Mouse (Mus musculus) kidney, postnatal 0 days (tissue): ENCODE results near the gene Lyl1. TPM values are rescaled to one million over a fixed set of nuclear protein-coding genes. Genes with fewer than 3 reads are reported as not detected.
A peak's percentile ranks its signal among the peaks of the same experiment; 100 is the strongest.

Source experiments
- ATAC-seq: fragments of 200-750 bp; cut with Nextera tagmentation; replicated peaks from 2 replicates; pipeline ENCODE4 v1.8.0; 2017; ENCODE audit warnings: low read depth, moderate number of reproducible peaks, moderate TSS enrichment, moderate library complexity; ENCODE audit not compliant: low FRiP score
- DNase-seq: peaks from one replicate; pipeline ENCODE4 v3.0.0-alpha.2; 2016; ENCODE audit warnings: low spot score
- H3K27ac ChIP-seq: fragments of 300-500 bp; sonication (generic); 2 replicates; pipeline ENCODE4 v1.5.1; 2014; ENCODE audit warnings: mild to moderate bottlenecking
- H3K27me3 ChIP-seq: fragments of 300-500 bp; sonication (generic); 2 replicates; pipeline ENCODE4 v1.6.1; 2014; ENCODE audit warnings: low read length, mixed read lengths; ENCODE audit not compliant: insufficient read depth
- H3K36me3 ChIP-seq: fragments of 300-500 bp; sonication (generic); 2 replicates; pipeline ENCODE4 v1.6.1; 2014; ENCODE audit warnings: low read length, mixed read lengths; ENCODE audit not compliant: insufficient read depth
- H3K4me1 ChIP-seq: fragments of 300-500 bp; sonication (generic); replicated peaks from 2 replicates; pipeline ENCODE4 v1.6.1; 2014; ENCODE audit warnings: antibody characterized with exemption, low read length, mixed read lengths; ENCODE audit not compliant: insufficient read depth
- H3K4me2 ChIP-seq: fragments of 300-500 bp; sonication (generic); 2 replicates; pipeline ENCODE4 v1.6.1; 2014; ENCODE audit warnings: mild to moderate bottlenecking, low read length, moderate library complexity, mixed read lengths
- H3K4me3 ChIP-seq: fragments of 300-500 bp; sonication (generic); replicated peaks from 2 replicates; pipeline ENCODE4 v1.5.1; 2014; ENCODE audit warnings: low read depth, low read length
- H3K9ac ChIP-seq: fragments of 300-500 bp; sonication (generic); 2 replicates; pipeline ENCODE4 v1.6.1; 2014; ENCODE audit warnings: low read depth, low read length
- H3K9me3 ChIP-seq: fragments of 300-500 bp; sonication (generic); replicated peaks from 2 replicates; pipeline ENCODE4 v1.6.1; 2016; ENCODE audit warnings: low read length, inconsistent platforms, mixed read lengths
- CTCF ChIP-seq: IDR thresholded peaks from 2 replicates; pipeline ENCODE4 v1.5.1; 2016; ENCODE audit warnings: antibody characterized with exemption, low read depth, mild to moderate bottlenecking, moderate library complexity
- WGBS: fragments of 180-500 bp; shearing (Covaris S2); extraction: QIAGEN DNeasy Blood & Tissue Kit; methylation state at CpG from one replicate; pipeline ENCODE4 v1.1.7; 2014; 5-methylcytosine and 5-hydroxymethylcytosine counted together
- polyA plus RNA-seq: library from polyadenylated mRNA; unstranded; fragments of >200 nt; fragmentation: Nextera tagmentation; extraction: Ambion mirVana; gene quantifications from 2 replicates; pipeline ENCODE4 v1.2.1, GENCODE M21; 2015

Gene Lyl1
- polyA plus RNA-seq, 1 experiment from 2014 or later, result 6.1 TPM

DNA sequence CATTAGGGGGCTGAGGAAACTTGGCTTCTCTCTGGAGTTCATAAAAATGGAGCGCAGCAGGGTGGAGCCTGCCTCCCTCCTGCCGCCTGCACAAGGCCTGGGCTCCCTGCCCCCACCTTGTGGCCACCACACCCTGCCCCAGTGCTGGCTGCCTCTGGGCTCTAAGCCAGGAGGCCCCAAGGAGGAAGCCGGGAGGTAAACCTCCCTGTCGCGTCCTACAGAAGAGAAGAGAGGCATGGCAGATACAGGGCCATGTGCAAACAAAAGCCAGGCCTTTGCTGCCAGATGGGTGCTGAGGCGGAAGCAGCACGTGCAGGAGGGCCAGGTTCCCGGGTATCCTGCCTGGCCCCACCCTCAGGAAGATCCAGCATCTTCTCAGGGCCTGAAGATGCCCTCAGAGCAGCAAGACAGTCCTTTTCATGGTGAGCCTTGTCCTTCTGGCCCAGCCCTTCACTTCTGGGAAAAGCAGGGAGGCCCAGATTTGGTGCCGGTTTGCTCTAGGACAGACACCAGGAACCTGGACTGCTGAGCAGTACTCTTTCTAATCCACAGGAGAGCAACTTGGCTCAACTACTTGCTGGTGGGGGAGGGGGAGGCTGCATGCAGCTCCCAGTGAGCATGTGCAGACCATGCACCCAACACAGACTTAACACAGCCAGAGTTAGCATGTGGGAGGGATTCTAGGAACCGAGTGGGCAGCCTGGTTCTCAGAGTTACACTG lies 21.8 kb downstream of the Lyl1 start, which contains the start of gene G430095P16Rik:
Gene G430095P16Rik (plus strand): TSS at position 158 of the 721 bp plus-strand sequence.
- peak; percentile 51; the same call in 1 of the 2 replicates for TF ChIP-seq CTCF
- WGBS, result 23% methylated on average over 10 of the region's 10 CpGs
- DNase-seq, result peak; percentile 67
- peak within 1 kb of the TSS; percentile 1; the same call in 1 of the 2 replicates for H3K4me2 ChIP-seq
- H3K4me3 ChIP-seq, result no peak within 1 kb of the TSS
- H3K4me1 ChIP-seq, result peaks cover 26% of the 10 kb centered on the region
- no peaks in the 10 kb centered on the region for H3K27me3 ChIP-seq
- no peak within 1 kb of the TSS for H3K9ac ChIP-seq
- no peaks in the 10 kb centered on the region for H3K36me3 ChIP-seq
- H3K9me3 ChIP-seq, result no peaks in the 10 kb centered on the region
- peak; percentile 64; the same call in 1 of the 2 replicates for ATAC-seq
- H3K27ac ChIP-seq, result peak within 1 kb of the TSS; percentile 65

DNA sequence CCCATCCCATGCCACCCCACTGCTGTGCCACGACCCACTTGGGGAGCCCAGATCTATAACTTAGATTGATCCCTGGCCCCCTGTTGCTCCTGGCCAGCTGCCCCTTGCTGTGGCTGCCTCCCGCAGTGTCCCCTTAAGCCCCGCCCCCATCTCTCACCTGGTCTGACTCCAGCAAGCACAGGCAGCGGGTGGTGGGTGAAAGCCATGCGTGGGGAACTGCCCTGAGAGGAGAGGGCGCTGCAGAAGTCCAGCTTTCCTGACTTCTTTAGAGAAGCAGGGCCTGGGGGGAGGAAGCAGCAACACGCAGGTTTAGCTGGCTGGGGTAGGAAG lies 22.3 kb downstream of the Lyl1 start:
- no peak for TF ChIP-seq CTCF
- H3K9me3 ChIP-seq, result no peaks in the 10 kb centered on the region
- DNase-seq (no peak), ATAC-seq (no peak)
- no peaks in the 10 kb centered on the region for H3K36me3 ChIP-seq
- H3K4me1 ChIP-seq, result peaks cover 26% of the 10 kb centered on the region
- no peak overlapping the region for H3K4me3 ChIP-seq
- H3K27me3 ChIP-seq, result no peaks in the 10 kb centered on the region
- WGBS, result 22% methylated on average over 7 of the region's 7 CpGs
- H3K4me2 ChIP-seq, result no peak overlapping the region
- peak overlapping the region; percentile 65 for H3K27ac ChIP-seq
- no peak overlapping the region for H3K9ac ChIP-seq

DNA sequence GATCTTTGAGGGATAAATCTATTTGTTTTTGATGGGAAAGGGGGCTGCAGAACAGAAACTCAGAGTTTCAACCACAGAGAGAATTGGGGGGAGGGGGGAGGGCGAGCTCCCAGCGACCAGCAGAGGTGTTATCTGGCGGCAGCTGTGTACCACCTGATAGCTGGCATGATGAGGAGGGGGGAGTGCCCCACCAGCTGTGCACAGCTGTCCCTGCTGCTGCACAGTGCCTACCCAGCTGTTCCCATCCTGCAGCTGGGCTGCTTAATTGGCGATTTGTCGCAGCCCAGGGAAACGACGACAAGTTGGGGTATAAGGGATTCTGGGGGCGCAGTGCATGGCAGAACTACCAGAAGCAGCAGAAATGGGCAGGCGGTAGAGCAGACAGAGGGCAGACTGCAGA lies 23.4 kb downstream of the Lyl1 start:
- Histone ChIP-seq H3K27me3 (no peaks in the 10 kb centered on the region), H3K27ac (no peak overlapping the region), H3K9me3 (no peaks in the 10 kb centered on the region), H3K9ac (no peak overlapping the region), H3K4me3 (no peak overlapping the region), H3K4me1 (peaks cover 26% of the 10 kb centered on the region), H3K36me3 (no peaks in the 10 kb centered on the region), H3K4me2 (no peak overlapping the region)
- no peak for ATAC-seq
- TF ChIP-seq CTCF, result no peak
- WGBS, result 58% methylated on average over 9 of the region's 9 CpGs
- DNase-seq, result no peak

DNA sequence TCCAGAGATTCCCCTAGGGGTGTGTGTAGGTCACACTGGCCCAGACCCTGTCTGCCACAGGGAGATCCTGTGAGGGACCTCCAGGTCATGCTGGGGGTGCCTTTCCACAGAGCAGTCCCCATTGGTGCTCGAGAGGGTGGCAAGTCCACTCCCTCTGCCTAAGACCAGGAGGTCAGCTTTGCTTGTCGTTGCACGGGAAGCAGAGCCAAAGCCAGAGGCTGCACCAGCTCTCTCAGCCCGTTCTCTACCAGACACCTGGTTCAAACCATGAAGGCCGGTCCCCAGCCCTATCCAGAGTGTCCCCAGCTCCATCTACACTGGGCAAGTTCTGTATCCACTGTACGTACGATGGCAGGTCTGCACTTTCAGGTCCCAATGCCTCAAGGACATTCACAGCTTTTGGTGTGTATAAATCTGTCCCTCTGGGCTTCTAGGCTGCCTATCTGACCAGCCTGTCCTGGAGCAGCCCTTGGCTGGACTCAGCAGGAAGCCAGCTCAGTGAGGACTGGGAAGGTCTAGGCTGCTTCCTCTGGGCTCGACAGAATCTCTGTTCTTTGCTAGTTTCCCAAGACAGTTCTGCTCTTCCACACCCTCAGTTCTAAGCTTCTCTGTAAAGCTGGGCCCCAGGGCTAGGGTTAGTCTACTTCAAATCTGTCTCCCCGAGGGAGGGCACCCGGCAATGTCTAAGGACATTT lies 24.1 kb downstream of the Lyl1 start:
- Histone ChIP-seq H3K4me1 (peaks cover 29% of the 10 kb centered on the region), H3K4me3 (no peak overlapping the region), H3K27ac (0 out of 2 replicates have a peak overlapping the region, but pooled peaks have one; percentile 51), H3K9me3 (no peaks in the 10 kb centered on the region), H3K36me3 (no peaks in the 10 kb centered on the region), H3K9ac (no peak overlapping the region), H3K27me3 (no peaks in the 10 kb centered on the region), H3K4me2 (no peak overlapping the region)
- ATAC-seq, result no peak
- WGBS, result 49% methylated on average over 10 of the region's 10 CpGs
- no peak for DNase-seq
- TF ChIP-seq CTCF, result no peak

DNA sequence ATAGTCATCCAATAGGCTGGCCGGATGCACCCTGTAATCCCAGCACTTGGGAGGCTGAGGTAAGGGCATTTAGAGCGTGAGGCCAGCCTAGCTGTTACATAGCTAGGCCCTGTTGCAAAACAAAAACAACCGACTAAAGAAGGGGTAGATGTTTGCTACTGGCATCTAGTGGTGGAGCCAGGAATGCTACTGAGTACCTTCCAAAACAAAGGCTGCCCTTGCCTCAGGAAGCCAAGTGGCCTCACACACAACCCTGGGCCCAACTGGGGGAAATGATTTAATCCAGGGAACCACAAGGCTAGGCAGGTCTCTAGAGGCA lies 24.6 kb downstream of the Lyl1 start:
- H3K27me3 ChIP-seq, result no peaks in the 10 kb centered on the region
- ATAC-seq (no peak), DNase-seq (peak; percentile 67)
- TF ChIP-seq CTCF, result peak; percentile 64
- H3K4me3 ChIP-seq, result no peak overlapping the region
- H3K4me2 ChIP-seq, result no peak overlapping the region
- peaks cover 34% of the 10 kb centered on the region for H3K4me1 ChIP-seq
- H3K9ac ChIP-seq, result no peak overlapping the region
- H3K9me3 ChIP-seq, result no peaks in the 10 kb centered on the region
- H3K27ac ChIP-seq, result 0 out of 2 replicates have a peak overlapping the region, but pooled peaks have one; percentile 51
- H3K36me3 ChIP-seq, result no peaks in the 10 kb centered on the region
- 19% methylated on average over 3 of the region's 3 CpGs for WGBS

DNA sequence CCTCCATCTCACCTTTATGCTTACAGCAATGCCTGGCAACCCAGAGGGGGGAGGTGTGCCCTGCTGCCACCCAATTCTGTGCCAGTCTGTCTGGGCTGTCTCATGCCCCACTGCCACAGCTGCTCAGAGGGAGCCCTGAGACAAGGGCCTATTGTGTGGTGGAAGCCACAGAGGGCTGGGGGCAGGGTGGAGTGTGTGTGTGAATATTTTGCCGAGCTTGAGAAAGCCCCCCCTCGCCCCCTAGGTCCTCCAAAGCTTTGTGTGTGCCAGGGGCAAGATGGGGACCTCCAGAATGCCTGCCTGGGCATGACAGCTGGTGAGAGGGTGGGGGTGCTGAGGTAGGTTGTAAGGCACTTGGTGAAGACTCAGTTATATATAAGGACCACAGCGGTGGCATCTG lies 27.2 kb downstream of the Lyl1 start:
- DNase-seq (no peak), ATAC-seq (no peak)
- Histone ChIP-seq H3K9ac (no peak overlapping the region), H3K4me3 (no peak overlapping the region), H3K36me3 (no peaks in the 10 kb centered on the region), H3K4me2 (no peak overlapping the region), H3K27me3 (no peaks in the 10 kb centered on the region), H3K27ac (no peak overlapping the region), H3K4me1 (peaks cover 43% of the 10 kb centered on the region), H3K9me3 (no peaks in the 10 kb centered on the region)
- WGBS, result 62% methylated on average over 3 of the region's 3 CpGs
- no peak for TF ChIP-seq CTCF
